Mouse (Mus musculus): ENCODE measurements around the gene Mcl1.
"Not testable (repeated sequence)": the region's sequence is repeated elsewhere in the genome, so short reads cannot be mapped to it uniquely, and the experiment has no call there.

The Mcl1 gene

DNA sequence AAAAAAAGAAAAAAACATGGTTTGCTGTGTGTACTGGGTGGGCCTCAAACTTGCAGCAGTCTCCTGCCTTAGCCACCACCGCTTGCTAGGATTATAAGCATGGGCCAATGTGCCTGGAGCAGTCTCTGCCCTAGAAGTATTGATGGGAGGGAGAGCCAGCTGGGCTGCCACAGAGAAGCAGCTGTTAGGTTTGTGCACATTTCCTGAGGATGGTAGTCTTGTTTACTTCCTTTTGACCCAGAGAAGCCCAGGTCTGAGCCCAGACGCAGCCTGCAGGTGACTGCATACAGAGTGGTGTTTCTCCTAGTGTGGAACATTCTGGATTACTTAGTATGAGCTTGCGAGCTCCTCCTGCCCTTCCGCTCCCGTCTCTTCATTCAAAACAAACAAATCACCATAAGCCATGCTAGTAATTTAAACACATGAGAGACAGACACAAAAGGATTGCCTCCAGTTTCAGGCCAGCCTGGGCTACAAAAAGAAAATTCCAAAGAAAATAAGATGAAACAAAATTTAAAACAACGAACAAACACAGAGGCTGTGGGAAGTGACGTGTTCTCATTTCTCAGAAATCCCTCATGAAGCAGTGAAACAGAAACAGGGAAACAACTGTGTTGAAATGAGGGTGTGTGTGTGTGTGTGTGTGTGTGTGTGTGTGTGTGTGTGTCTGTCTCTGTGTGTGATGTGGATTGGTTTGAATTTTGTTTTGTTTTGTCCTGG, 10.2 kb downstream of the Mcl1 start:
- no peak for DNase-seq

DNA sequence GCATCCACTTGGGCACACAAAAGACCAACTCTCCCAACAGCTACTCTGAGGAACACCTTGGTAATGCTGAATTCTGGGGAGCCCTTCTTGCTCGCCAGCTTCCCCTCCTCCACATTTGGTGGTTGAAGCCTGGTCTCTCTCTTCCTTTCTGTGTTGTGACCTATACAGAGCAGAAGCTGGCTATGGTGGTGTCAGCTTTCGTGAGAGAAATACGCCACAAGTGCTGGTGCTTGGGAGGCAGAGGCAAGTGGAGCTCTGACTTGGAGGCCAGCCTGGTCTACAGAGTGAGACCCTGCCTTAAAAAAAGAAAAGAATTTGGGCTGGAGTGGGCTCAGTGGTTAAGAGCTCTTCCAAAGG, 10.7 kb downstream of the Mcl1 start:
- no peak for DNase-seq

DNA sequence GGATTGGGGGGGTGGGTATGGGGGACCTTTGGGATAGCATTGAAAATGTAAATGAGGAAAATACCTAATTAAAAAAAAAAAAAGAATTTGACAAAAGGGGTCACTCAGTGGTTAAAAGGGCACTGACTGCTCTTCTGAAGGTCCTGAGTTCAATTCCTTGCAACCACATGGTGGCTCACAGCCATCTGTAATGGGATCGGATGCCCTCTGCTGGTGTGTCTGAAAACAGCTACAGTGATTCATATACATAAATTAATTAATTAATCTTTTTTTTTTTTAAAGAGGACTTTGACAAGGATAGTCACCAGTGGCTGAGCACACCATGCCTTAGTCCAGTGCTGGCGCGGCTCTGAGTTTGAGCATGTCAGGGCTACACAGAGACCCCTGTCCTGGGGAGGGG, 11.8 kb downstream of the Mcl1 start:
- DNase-seq, result not testable (repeated sequence)

DNA sequence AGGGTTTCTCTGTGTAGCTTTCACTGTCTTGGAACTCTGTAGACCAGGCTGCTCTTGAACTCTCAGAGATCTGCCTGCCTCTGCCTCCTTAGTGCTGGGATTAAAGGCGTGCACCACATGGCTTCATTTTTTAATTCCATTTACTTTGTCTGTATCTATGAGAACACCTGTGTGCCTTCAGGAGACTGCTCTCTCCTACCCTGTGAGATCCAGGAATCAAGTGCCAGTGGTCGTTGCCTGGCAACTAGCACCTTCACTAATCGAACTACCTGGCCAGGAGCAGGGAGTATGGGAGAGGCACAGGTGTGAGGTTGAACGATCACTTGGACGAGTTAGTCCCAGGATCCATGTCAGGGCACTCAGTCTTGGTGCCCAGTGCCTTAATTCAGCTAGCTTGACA, 12.6 kb downstream of the Mcl1 start:
- DNase-seq, result no peak

DNA sequence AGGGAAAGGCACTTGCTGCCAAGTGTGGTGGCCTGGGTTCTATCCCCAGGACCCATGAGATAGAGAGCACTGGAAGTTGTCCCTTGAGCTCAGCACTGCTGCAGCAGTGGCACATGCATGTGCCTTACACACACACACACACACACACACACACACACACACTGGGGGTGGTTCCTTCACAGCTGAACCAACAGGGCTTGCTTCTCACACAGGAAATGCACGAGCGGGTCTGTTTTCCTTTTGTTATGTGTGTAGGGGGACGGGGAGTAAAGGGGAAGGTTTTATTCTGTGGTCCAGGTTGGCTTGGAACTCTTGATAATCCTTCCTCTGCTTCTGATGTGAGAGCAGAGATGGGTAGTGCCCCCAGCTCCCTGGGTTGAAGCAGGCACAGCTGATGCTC, 13.9 kb downstream of the Mcl1 start:
- peak; percentile 43 for DNase-seq

DNA sequence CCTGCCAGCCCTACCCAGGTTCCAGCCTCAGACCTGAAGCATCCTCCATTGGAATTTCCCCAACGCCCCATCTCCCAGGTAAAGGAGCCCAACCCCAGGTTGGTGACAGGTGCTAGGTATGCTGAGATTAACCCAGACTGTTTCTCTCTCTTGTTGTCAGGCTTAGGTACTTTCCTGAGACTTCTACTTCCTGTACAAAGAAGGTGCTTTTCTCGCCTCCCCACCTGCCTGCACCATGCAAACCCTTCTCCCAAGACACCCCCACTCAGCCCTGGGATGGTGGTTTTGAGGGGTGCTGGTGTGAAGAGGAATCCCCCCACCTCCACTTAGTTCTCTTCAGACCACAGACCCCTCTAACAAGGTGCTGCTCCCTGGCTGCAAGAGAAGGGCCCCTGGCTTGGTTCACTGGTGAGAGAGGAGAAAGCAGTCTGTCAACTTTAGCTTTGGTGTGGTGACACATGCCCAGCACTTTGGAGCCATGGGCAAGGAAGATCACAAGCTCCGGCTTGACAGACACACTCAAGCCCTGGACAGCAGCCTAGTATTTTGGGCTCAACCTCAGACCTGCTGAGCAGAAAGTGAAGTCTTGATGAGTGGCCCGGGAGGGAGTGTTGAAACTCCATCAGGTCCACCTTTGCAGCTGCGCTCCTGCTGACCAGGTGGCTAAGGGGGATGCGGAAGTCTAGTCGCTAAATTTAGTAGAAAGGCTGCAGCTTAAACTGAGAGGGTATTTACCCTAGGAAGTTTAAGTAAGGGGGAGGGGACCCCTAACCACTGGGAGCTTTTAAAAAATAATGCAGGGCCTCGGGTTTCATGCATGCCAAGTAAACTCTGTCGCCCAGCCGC, 14.5 kb downstream of the Mcl1 start:
- no peak for DNase-seq

DNA sequence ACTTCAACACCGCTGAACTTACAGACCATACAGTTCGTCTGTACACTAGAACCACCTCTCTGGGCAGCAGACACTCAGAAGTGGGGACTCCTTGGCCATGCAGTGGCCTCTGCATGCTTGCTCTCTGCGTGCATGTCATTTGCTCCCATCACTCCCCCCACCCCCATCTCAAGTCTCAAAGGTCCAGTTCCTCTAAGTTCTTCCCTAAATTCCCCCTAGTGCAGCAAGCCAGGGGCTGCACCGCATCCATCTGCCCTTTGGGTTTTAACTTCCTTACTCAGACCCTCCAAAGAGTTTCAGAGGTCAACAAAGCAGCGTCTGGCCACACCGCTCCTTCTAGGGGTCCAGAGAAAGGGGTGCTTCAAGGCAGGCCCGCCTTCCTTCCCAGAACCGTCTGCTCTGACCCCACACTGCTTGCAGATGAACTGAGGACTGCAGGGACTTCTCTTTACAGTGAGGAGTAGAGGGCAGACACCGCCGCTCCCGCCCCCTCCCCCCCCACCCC, 15.2 kb downstream of the Mcl1 start:
- DNase-seq, result peak; percentile 38

DNA sequence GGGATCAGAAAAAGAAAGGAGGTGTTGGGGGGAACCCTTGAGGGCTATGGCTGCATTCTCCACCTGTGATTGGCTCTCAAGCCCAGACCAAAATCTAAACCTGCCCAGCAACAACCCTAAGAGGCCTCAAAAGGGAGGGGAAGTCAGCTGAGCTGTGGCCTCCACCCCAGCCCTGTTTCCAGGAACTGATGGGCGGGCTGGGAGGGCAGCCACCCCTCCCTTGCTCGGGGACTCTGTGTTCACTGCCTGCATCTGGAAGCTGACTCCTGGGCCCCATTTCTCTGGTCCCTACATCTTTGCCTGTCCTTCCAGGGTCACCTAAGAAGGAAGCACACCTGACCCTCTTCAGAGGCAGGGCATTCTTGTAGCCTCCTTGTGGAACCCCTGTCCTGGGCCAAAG, 15.6 kb downstream of the Mcl1 start:
- peak; percentile 87 for DNase-seq

DNA sequence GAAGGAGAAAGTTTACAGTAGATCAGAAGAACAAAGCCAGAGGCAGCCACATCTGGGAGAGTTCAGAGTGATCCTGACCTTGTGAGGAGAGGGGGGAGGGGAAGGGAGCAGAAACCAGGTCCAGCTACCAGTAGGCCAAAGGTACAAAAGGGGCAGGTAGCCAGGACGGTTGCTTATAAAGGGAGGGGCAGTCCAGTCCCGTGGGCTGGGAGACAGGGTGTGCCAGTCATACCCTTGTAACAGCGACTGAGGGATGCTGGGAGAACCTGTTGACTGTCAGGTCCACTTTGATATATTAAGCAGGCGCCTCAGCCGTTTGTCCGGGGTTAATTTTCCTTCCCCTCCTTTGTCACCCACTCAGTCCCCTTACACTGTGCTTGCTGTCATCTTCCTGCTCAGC, 16.2 kb downstream of the Mcl1 start:
- DNase-seq, result peak; percentile 61

DNA sequence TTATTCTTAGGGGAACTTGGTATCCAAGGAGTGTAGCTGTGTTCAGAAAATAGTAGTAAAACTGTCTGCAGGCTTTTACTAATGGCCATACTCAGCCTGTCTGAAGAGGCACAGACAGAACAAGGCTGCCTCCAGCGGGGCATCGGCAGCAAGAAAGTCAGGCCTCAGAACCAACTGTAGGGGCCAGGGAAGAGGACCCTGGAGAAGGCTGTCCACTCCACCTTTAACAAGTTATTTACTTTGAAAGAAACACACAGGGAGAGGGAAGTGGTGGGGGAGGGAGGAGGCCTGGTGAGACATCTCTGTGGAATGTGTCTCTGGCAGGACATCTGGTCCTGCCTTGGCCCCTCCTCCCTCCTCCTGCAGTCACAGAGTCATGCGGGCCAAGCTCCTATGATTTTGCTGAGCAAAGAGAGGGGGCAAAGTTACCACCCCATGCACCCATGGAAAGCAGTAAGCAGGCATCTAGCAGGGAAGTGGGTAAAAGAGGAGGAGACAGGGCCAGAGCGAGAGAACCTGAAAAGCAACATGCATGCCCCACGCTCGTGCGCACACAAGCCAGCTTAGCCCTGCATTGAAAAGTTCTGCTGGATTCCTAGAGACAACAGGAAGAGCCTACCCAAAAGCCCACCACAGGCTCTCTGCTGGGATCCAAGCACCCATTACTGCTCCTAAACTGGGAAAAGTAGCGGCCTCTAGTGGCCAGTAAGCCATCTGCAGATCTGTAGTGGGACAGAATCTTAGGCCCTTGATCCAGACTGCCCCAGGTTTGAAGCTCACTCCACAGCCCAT, 16.9 kb downstream of the Mcl1 start:
- DNase-seq, result peak; percentile 90

DNA sequence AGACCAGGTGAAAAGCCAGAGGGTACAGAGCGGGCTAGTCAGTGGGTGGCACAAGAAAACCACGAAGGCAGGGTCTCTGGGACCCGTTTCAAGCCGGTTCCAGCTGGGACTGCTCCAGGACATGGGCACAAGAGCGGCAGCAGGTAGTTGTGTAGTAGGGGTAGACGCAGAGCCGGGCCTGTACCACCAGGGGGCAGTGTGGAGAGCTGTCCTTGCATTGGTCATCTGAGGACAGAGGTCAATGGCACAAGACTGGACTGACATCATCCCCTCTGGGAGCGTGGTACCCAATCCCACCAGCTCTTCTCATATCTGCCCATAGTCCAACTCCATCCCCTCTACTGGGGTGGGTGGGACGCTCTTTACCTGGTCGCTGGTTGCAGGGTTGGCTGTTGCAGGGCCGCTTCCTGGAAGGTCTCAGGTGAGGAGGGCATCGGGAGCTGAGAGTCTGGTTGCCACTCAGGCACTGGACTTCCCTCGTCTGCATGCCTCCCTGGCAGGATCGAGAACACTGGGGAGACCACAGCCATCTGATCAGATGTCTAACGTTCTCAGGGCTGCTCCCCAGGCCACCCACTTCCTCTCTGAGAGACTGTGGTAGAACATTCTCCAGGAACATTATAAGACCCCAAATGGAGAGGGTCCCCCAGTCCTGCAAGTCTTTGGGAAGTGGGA, 18.3 kb downstream of the Mcl1 start:
- DNase-seq, result peak; percentile 81

DNA sequence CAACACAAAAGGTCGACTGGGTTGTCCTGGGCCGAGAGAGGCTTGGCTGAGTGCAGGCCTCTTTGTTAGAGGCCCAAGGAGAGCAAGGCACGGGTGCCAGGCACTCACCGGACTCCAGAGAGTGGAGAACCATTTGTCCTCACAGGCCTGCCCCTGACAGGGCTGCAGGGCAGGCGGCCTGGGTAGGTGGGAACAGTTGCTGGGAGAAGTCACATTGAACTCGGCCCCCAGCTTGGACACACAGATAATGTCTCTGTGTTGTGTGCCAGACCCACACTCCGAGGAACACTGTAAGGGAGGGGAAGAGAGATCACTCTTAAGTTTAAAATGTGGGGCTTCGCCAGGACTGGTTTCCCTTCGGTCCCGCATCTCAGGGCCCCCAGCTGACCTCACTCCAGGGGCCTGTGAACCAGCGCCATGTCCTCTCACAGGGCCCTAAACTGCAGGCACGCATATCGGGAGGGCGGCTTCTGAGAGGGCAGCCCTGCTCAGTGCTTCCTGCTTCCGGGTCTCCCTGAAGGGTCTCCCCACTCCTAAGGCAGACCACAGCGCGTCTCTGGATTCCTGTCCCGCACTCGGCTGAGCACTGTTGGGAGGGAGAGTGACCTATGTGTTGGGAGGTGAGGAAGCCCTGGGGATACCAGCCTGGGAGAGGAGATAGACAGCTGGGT, 19.0 kb downstream of the Mcl1 start:
- no peak for DNase-seq

DNA sequence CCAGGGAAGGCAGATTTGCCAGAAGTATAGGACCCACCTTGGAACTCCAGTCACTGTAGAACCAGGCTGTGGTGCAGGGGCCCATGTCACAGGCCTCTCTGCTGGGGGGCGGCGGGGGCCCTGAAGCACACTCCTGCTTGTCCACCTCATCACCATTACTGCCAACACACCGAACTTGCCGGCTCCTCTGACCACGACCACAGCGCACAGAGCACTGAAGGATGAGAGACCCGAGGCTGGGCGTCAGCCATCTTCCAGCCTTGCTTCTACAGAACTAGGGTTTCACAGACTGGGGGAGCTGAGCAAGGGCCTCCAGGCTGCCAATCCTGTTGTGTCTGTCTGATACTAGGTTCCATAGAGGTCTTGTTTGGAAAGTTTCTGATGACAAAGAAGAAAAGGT, 21.0 kb downstream of the Mcl1 start:
- DNase-seq, result no peak

DNA sequence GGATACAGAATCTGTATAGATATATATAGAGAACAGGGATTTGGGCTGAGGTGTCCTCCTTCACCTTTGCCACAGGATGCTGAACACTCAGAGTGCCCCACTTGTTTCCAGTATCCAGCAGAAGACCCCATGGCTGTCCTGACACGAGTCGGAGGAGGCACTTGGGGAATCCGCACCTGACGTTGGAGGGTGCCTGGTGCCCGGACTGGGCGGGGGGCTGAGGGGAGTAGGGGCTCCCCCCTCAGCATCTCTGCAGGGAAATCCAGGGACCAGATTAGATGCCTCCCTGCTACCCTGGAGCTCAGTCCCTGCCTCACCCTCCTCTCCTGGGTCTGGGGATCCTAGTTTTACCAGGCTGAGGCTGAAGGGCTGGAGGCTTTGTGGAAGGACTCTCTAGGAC, 22.1 kb downstream of the Mcl1 start:
- DNase-seq, result no peak

DNA sequence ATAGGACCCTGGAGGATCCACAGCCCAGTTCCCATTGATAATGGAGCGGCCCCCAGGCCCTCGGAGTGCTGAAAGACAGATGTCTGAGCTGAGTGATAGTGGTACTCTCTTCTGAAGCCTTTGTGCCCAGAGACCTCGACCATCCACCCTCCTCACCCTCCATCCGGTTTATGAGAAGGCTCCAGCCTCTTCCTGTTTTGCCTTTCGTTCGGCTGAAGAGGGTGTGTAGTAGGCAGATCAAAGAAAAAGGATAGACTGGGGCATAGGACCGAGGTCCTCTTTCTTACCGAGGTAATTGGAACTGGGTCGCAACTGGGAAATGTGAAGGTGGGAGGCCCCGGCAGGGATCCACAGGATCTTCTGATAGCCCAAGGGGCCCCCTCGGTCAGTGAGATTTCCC, 22.8 kb downstream of the Mcl1 start:
- no peak for DNase-seq

DNA sequence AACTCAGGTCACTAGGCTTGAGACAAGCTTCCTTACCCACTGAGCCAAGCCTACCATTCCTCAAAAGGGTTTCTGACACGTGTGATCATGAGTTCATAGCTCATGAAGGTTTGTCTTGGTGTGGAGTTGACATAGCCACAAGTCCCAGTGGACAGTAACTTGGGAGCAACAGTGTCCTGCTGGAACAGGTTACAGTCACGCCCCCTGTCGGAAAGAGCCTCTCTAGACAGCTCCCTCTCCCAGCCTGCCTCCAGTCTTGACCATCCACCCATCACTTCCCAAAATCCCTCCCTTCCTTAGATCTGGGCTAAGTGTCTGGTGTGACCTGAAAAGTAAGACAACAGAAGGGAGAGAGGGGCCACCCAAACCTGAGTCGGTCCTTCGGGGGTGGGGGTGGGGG, 24.3 kb downstream of the Mcl1 start:
- DNase-seq, result no peak

DNA sequence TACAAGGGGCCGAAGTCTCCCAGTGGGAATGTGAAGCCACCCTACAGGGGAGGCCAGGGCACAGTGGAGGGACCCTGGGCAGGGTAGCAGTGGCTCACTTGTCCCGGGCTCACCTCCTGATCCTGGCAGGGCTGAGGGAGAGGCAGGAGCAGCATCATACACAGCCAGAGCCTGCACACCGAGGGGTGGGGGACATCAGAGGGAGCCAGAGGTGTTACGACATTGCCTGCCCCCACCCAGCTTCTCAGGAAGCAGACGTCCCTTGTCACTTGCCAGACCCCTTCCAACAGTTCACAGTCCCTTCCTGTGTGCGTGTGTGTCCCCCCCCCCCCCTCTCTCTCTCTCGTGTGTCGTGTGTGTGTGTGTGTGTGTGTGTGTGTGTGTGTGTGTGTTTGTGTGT, 26.3 kb downstream of the Mcl1 start:
- no peak for DNase-seq

DNA sequence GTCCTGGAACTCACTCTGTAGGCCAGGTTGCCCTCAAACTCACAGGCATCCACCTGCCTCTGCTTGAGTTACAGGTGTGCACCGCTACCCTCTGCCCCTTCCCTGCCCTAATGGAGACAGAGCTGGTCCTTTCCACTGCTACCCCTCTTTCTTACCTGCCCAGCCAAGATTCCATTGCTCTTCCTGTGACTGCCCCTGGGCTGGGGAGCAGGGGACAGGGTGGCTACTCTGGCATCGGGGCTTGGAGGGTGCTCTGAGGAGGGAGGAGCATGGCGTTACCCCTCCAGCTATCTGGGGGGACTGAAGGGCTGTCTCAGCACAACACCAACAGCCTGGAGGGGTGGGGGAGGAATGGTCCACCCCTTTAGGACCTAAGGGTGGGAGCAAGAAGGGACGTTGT, 26.7 kb downstream of the Mcl1 start:
- no peak for DNase-seq

DNA sequence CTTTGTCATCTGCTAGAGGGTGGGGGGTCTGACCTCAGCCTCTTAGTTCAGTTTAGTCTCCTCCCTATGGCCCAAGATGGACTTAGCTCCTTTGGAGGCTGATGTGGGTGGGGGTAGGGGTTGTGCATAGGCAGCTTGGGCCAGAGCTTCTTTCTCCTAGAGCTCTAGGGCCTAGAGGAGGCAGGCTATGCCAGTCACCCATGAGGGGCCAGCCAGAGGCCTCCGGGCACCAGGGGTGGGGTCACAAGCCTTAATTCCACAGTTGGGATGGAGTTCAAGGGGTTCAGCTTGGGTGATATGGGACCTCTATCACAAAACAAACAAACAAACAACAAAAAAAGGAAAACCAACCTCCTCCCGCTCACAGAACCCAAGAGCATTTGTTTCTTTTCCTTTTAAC, 27.1 kb downstream of the Mcl1 start:
- DNase-seq, result no peak

DNA sequence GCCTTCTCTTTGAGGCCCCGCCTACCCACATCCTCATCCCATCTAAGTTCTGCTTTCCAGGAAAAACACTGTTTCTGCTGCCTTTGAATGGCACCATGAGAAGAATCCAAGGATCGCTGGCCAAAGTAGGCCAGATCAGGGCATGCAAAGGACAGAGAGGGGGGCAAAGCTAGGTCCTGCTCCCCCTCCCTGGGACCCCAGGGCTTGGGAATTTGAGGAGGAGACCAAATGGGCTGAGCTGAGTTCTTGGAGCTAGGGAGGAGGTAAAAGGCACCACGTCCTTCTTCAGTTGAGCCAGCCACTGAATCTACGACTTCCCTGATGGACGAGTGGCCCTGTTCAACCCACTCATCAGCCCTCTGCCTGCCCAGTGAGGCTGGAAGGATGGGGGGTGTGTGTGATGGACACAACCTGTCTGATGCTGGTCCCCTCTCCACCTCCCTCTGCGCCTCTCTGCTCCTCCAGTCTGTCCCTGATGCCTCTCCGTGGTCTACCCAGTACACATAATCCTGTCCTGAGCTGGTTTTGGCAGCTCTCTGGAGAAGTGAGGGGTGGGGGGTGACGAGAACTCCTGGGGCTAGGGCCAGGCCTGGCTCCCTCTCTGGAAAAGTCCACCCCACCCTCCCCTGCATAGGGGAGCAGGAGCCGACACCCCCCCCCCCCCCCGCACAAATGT, 28.0 kb downstream of the Mcl1 start:
- DNase-seq, result no peak

DNA sequence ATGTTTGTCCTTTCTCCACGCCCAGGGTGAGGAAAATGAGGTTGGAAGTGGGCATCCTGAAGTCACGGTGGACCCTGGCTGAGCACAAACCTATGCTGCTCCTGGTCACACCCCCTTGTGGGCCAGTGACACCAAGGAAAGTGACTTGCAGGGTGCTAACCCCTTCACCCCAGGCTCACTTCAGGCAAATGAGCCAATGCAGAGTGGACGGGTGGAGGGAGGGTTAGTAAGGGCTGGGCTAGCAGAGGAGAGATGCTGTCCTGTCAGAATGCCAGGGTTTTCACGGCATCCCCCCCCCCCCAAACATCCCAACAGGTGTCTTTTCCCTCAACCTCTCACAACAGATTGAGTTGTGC, 28.6 kb downstream of the Mcl1 start:
- no peak for DNase-seq

Measured in kidney, postnatal 14 days (tissue).